Mouse (Mus musculus): ENCODE measurements around the gene Ccdc88a. TPM values are rescaled to one million over a fixed set of nuclear protein-coding genes. Genes with fewer than 3 reads are reported as not detected.

Gene Ccdc88a
- polyA plus RNA-seq (2015; fragmentation: Nextera tagmentation; extraction: Ambion mirVana) = 81.4 and 88.8 TPM in 2 replicates

GRCm38 (mm10) chr11:29373396-29374273 is at the start of gene Ccdc88a:
Gene Ccdc88a (plus strand): TSS chr11:29373658.
- peak within 1 kb of the TSS; percentile 91 for H3K9ac ChIP-seq
- H3K4me1 ChIP-seq = peaks cover 18% of the 10 kb centered on the region
- H3K36me3 ChIP-seq (replicated peaks) = no peaks in the 10 kb centered on the region
- no peaks in the 10 kb centered on the region for H3K27me3 ChIP-seq (replicated peaks)
- H3K4me2 ChIP-seq = peak within 1 kb of the TSS; percentile 49
- no peaks in the 10 kb centered on the region for H3K9me3 ChIP-seq
- peak within 1 kb of the TSS; percentile 96 for H3K27ac ChIP-seq
- WGBS = under 1% methylated on average over 101 of the region's 107 CpGs
- peak; percentile 97 for ATAC-seq (replicated peaks)
- H3K4me3 ChIP-seq = peak within 1 kb of the TSS; percentile 78

- WGBS = 88% methylated on average over 2 of the region's 2 CpGs
- H3K36me3 ChIP-seq (replicated peaks) = no peaks in the 10 kb centered on the region
- no peaks in the 10 kb centered on the region for H3K27me3 ChIP-seq (replicated peaks)
- no peak overlapping the region for H3K4me2 ChIP-seq
- no peaks in the 10 kb centered on the region for H3K9me3 ChIP-seq
- H3K4me1 ChIP-seq = no peaks in the 10 kb centered on the region
- H3K4me3 ChIP-seq = no peak overlapping the region
- no peak overlapping the region for H3K9ac ChIP-seq
- no peak for ATAC-seq (replicated peaks)
- no peak overlapping the region for H3K27ac ChIP-seq
Measured at GRCm38 (mm10) chr11:29335505-29335904, 38.0 kb upstream of the Ccdc88a start.

DNA sequence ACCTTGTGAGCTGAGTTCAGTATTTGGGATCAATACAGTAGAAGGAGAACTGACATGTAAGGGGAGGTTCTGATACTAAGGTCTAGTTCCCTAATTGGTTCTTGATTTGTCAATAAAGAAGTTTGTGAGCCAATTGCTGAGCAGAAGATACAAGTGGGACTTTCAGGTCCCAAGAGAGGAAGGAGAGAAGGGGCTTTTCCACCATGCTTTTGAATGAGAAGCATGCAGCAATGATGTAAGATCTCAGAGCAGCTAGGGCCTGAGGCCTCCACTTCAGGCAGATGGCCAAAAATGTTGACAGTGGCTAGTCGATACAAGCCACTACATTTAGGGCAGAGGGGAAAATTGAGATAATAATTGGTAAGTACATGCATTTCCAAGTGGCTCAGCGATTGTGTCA is 32.2 kb upstream of the Ccdc88a start:
- Histone ChIP-seq H3K27ac (no peak overlapping the region), H3K9me3 (no peaks in the 10 kb centered on the region), H3K4me3 (no peak overlapping the region), H3K4me1 (no peaks in the 10 kb centered on the region), H3K36me3 (replicated peaks) (no peaks in the 10 kb centered on the region), H3K9ac (no peak overlapping the region), H3K4me2 (no peak overlapping the region), H3K27me3 (replicated peaks) (no peaks in the 10 kb centered on the region)
- no peak for ATAC-seq (replicated peaks)
- 76% methylated on average over 2 of the region's 2 CpGs for WGBS

DNA sequence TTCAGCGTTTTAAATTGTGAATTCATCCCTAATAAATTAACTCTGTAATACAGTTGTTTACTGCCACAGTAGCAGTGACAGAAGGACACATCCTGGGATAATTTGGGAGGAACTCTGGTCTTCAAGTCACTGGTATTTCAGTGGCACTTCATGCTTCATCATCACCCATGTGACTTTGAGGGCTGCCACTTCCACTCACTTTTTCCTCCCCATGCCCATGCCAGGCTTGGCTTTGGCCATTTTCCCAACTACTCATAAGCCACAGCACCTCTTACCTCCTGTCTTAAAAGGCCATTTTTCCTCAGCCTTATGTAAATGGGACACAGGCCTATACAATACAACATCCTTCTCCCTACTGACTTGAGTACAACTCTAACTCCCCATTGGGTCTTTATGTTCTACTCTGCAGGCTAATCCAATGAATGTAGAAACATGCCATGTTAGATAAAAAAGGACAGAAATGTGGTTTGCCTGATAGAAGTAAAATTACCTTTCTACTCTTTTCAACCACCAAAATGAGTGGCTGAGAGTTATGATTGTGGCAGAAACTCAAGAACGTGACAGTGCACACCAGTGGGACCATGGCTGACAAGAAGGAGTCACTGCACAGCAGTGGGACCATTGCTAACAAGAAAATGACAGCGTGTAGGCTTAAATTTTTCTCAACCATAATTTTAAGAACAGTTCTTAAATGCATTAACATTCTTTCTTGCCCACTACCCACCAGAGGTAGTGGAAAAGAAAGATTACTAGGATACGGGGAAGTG is 28.4 kb upstream of the Ccdc88a start:
- H3K4me3 ChIP-seq = no peak overlapping the region
- 83% methylated on average over 4 of the region's 4 CpGs for WGBS
- H3K27ac ChIP-seq = no peak overlapping the region
- H3K36me3 ChIP-seq (replicated peaks) = no peaks in the 10 kb centered on the region
- H3K4me1 ChIP-seq = no peaks in the 10 kb centered on the region
- H3K9ac ChIP-seq = no peak overlapping the region
- ATAC-seq (replicated peaks) = no peak
- H3K27me3 ChIP-seq (replicated peaks) = no peaks in the 10 kb centered on the region
- no peaks in the 10 kb centered on the region for H3K9me3 ChIP-seq
- no peak overlapping the region for H3K4me2 ChIP-seq

GRCm38 (mm10) chr11:29345673-29346286 is 27.7 kb upstream of the Ccdc88a start:
- Histone ChIP-seq H3K9ac (no peak overlapping the region), H3K9me3 (no peaks in the 10 kb centered on the region), H3K27me3 (replicated peaks) (no peaks in the 10 kb centered on the region), H3K36me3 (replicated peaks) (no peaks in the 10 kb centered on the region), H3K27ac (no peak overlapping the region), H3K4me1 (no peaks in the 10 kb centered on the region), H3K4me3 (no peak overlapping the region), H3K4me2 (no peak overlapping the region)
- WGBS = 73% methylated on average over 4 of the region's 4 CpGs
- no peak for ATAC-seq (replicated peaks)

- no peak for ATAC-seq (replicated peaks)
- Histone ChIP-seq H3K9ac (no peak overlapping the region), H3K4me1 (no peaks in the 10 kb centered on the region), H3K36me3 (replicated peaks) (no peaks in the 10 kb centered on the region), H3K27ac (no peak overlapping the region), H3K4me3 (no peak overlapping the region), H3K4me2 (no peak overlapping the region), H3K27me3 (replicated peaks) (no peaks in the 10 kb centered on the region), H3K9me3 (no peaks in the 10 kb centered on the region)
- 96% methylated on average over 2 of the region's 2 CpGs for WGBS
Measured at GRCm38 (mm10) chr11:29350891-29351290, 22.6 kb upstream of the Ccdc88a start.

DNA sequence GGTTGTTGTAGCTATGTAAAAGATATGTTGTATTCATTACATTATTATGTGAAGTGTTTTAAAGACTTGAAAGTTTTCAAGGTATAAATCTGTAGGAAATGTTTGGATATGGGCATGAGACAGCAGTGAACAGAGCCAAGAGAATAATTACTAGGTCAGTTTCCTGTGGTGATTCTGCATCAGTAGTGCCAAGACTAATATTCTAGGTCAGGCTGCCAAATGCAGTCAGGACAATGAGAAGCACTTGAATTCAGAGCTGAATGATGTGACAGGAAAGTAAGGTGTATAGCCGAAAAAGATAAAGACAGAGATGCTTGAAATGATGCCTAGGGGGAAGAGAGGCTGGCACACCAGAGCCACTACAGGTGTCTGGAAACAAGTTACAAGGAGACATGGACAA is 21.2 kb upstream of the Ccdc88a start:
- H3K9ac ChIP-seq = no peak overlapping the region
- H3K36me3 ChIP-seq (replicated peaks) = no peaks in the 10 kb centered on the region
- no peaks in the 10 kb centered on the region for H3K9me3 ChIP-seq
- ATAC-seq (replicated peaks) = no peak
- no peaks in the 10 kb centered on the region for H3K4me1 ChIP-seq
- H3K4me2 ChIP-seq = no peak overlapping the region
- H3K4me3 ChIP-seq = no peak overlapping the region
- no peak overlapping the region for H3K27ac ChIP-seq
- 68% methylated on average over 1 of the region's 1 CpGs for WGBS
- no peaks in the 10 kb centered on the region for H3K27me3 ChIP-seq (replicated peaks)

DNA sequence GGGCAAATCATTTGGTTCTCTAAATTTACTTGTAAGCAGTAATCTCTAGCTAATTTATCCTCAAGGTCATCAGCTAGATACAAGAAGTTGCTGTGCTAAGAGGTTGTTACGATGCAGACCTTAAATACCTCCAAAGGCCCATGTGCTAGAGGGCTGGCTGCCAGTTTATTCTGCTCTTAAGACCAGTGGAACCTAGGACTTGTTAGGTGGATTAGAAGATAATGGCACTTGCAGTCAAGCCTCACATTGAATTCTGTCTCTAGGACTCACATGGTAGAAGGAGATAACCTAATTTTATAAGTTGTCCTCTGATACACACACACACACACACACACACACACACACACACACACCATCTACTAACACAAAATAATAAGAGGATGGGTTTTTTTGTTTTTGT is 5.3 kb upstream of the Ccdc88a start:
- no peak overlapping the region for H3K4me3 ChIP-seq
- no peak overlapping the region for H3K27ac ChIP-seq
- H3K27me3 ChIP-seq (replicated peaks) = no peaks in the 10 kb centered on the region
- no peaks in the 10 kb centered on the region for H3K9me3 ChIP-seq
- no peaks in the 10 kb centered on the region for H3K36me3 ChIP-seq (replicated peaks)
- no peak for ATAC-seq (replicated peaks)
- 90% methylated on average over 1 of the region's 1 CpGs for WGBS
- no peaks in the 10 kb centered on the region for H3K4me1 ChIP-seq
- no peak overlapping the region for H3K4me2 ChIP-seq
- H3K9ac ChIP-seq = no peak overlapping the region

DNA sequence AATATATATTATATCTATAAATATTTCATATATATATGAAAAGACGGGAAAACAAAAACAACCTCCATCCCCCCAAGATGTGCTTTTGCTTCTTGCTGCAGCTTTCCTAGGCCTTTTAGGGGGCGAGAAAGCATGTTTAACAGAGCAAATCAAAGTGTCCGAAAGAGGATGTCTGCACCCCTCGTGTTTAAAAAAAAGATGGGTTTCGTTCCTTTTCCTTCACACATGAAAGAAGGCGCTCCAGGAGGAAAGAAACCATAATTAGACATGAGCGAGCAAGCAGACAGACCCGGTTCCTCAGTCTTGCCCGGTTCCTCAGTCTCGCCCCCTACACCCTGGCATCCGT is 435 bp upstream of the Ccdc88a start:
- H3K4me2 ChIP-seq = peak overlapping the region; percentile 49
- peaks cover 17% of the 10 kb centered on the region for H3K4me1 ChIP-seq
- no peak for ATAC-seq (replicated peaks)
- H3K9me3 ChIP-seq = no peaks in the 10 kb centered on the region
- no peaks in the 10 kb centered on the region for H3K36me3 ChIP-seq (replicated peaks)
- peak overlapping the region; percentile 91 for H3K9ac ChIP-seq
- H3K4me3 ChIP-seq = peak overlapping the region; percentile 78
- H3K27ac ChIP-seq = peak overlapping the region; percentile 96
- no peaks in the 10 kb centered on the region for H3K27me3 ChIP-seq (replicated peaks)
- 4% methylated on average over 11 of the region's 11 CpGs for WGBS

DNA sequence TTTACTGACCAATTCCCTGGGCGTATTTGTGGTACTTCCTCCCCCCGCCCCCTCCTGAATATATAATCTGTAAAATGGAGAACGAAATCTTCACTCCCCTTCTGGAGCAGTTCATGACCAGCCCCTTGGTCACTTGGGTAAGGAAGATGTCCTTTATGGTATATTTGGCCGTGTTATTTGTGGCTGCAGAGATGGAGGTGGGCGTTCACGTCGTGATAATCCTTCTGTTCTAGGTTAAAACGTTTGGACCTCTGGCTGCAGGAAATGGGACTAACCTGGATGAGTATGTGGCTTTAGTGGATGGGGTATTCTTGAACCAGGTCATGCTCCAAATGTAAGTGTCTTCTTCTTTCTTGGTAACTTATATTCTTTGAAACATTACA is 807 bp downstream of the Ccdc88a start:
- under 1% methylated on average over 8 of the region's 8 CpGs for WGBS
- Histone ChIP-seq H3K4me3 (peak overlapping the region; percentile 78), H3K9me3 (no peaks in the 10 kb centered on the region), H3K36me3 (replicated peaks) (no peaks in the 10 kb centered on the region), H3K9ac (peak overlapping the region; percentile 91), H3K27ac (peak overlapping the region; percentile 96), H3K4me2 (peak overlapping the region; percentile 48), H3K4me1 (peaks cover 18% of the 10 kb centered on the region), H3K27me3 (replicated peaks) (no peaks in the 10 kb centered on the region)
- ATAC-seq (replicated peaks) = peak; percentile 40

DNA sequence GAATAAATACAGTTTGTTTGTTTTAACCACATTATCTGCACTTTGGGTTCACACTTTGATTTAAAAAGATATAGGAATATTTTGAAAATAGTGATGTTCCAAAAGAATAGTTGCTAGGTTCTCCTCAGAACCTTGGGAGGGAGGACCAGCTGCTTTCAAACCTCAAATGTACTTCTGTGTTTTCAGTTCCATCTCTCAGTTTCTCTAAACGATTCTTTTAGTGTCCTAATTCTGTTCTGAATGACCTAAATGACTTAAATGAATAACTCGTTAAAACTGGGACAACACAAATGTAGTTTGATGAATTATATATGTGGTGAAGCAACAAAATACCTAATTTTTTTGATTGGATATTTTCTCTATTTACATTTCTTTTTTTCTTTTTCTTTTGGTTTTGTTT is 3.2 kb downstream of the Ccdc88a start:
- Histone ChIP-seq H3K4me1 (peaks cover 23% of the 10 kb centered on the region), H3K36me3 (replicated peaks) (no peaks in the 10 kb centered on the region), H3K9me3 (no peaks in the 10 kb centered on the region), H3K27ac (no peak overlapping the region), H3K4me3 (peak overlapping the region; percentile 22), H3K4me2 (peak overlapping the region; percentile 56), H3K27me3 (replicated peaks) (no peaks in the 10 kb centered on the region), H3K9ac (no peak overlapping the region)
- ATAC-seq (replicated peaks) = no peak
- WGBS = 87% methylated on average over 2 of the region's 2 CpGs

DNA sequence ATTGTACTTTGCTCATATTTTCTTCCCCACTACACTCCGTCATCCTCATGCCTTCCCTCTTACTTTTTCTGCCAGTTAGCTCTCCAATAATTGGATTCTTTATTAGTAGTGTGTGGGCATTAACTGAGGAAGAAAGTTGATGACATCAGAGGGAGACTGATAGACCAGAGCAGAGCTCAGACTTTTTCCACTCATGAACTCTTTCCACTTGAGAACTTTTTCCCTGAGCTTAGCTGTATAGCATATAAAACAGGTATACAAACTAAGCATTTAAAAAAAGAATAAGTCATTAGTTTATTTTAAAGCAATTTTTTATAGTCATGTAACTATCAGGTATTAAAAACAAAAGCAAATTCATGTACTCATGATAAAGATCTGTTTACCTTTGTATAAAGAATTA is 5.3 kb downstream of the Ccdc88a start:
- H3K4me2 ChIP-seq = no peak overlapping the region
- WGBS = 88% methylated on average over 1 of the region's 1 CpGs
- H3K27ac ChIP-seq = no peak overlapping the region
- no peak overlapping the region for H3K4me3 ChIP-seq
- H3K9ac ChIP-seq = no peak overlapping the region
- H3K4me1 ChIP-seq = peaks cover 23% of the 10 kb centered on the region
- H3K27me3 ChIP-seq (replicated peaks) = no peaks in the 10 kb centered on the region
- no peaks in the 10 kb centered on the region for H3K36me3 ChIP-seq (replicated peaks)
- ATAC-seq (replicated peaks) = no peak
- H3K9me3 ChIP-seq = no peaks in the 10 kb centered on the region

All from midbrain, embryonic 15.5 days (tissue).